Mouse (Mus musculus) right cerebral cortex, adult 2 months (tissue): ENCODE results near the gene Hpd.

Source experiments
- DNase-seq, 2 experiments: peaks; one replicate each; pipeline ENCODE4 v3.0.0; 2021 to 2022; ENCODE audit warnings: low spot score in 2 of 2

The Hpd gene

DNA sequence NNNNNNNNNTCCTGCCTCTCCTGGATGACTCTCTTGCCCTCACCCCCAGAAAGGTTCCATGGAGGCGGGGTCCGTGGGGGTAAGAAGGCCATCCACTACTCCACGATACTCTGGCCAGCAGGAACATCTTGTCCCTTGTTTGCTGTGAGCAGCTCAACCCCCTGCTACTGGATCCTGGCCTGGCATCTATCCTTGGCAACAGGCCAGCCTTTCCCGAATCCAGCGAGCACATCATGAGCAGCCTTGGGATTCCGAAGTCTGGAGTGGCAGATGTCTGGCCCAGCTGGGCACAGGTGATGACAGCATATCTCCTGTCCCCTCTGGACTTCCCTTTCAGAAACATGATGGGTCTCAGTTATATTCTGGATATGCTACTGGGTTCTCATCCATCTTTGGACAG lies 3.4 kb upstream of the Hpd start:
- no peak for DNase-seq

DNA sequence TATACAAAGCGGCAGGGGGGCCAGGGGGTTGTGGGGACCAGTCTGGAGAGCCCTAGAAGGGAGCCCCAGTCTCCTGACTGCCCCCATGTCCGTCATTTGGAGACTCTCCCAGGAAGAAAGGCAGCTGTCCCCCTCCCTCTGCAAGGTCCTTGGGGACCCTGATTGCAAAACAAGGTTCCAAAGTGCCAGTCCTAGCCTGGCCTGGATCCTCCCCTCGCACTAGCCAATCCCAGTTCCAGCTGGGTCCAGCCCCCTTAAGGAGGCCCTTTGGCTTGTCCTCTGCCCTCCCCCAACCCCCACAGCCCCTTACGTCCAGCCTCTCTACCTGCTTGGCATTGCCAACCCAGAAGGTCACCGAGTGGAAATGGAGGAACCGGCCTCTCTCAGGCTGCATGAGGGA lies 991 bp downstream of the Hpd start:
- DNase-seq: no peak

GRCm38 (mm10) chr5:123180390-123180789 lies 2.1 kb downstream of the Hpd start:
- DNase-seq: no peak

DNA sequence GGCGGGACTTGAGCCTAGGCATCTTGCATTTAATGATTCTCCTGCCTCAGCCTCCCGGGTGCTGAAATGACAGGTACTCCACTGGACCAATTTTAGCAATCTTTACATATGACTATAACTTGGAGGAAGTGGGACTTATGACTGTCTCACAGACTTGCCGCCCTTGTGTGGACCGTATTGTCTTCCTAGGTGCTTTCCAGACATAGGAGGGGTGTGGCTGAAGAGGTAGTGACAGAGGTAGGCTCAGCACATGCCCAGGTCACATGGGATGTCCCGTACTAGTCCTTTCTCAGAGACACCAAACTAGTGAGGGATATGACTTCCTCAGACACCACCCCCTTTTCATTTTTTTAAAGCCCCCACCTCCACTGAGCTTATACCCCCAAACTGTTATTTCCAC lies 3.7 kb downstream of the Hpd start:
- no peak for DNase-seq

DNA sequence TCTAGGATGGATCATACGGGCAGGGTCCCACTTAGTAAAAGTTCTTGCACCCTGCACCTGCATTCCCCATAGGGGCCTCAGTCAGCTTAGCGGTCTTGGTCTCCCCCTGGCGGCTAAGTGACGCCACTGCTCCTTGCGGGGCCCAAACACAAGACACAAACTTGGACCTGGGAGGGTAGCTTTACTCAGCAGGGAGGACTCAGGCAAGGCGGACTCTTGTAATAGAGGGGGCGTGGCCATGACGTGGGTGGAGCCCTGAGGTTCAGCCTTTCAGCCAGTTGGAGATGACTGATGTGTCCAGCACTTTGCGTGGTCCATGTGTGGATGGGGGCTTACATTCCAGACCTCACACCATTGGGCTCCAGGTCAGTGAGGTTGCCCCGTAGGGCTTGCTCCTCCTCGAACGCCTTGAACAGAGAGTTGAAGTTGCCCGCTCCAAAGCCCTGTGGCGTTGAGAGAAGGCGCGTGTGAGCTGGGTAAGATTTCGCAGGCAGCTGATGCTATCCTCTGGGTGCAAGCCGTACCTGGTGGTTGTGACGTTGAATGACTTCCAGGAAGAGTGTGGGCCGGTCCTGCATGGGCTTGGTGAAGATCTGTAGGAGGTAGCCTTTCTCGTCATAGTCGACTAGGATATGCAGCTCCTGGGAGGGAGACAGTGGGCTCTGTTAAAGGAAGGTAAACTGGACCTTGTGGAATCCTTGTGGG lies 10.7 kb downstream of the Hpd start:
- peak; percentile 78 to 85 for DNase-seq

- no peak for DNase-seq
Observed at GRCm38 (mm10) chr5:123170365-123170764, 12.2 kb downstream of the Hpd start.

DNA sequence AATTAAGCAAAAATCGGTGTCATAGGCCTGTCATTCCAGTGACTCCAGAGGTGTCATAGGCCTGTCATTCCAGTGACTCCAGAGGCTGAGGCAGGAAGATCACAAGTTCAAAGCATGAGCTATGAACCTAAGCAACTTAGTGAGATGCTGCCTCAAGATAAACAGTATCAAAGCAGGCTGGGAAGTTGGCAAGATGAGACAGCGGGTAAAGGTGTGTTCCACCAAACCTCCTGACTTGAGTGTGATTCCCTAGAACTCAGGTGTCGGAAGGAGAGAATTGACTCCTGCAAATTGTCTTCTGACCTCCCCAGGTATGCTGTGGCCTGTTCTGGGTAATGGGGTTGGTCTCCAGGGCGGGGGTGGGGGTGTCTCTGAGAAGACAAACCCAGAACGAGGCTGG lies 13.2 kb downstream of the Hpd start, which contains the start of gene Psmd9:
Gene Psmd9 (plus strand): TSS at position 130 of the 400 bp plus-strand sequence.
- no peak for DNase-seq

DNA sequence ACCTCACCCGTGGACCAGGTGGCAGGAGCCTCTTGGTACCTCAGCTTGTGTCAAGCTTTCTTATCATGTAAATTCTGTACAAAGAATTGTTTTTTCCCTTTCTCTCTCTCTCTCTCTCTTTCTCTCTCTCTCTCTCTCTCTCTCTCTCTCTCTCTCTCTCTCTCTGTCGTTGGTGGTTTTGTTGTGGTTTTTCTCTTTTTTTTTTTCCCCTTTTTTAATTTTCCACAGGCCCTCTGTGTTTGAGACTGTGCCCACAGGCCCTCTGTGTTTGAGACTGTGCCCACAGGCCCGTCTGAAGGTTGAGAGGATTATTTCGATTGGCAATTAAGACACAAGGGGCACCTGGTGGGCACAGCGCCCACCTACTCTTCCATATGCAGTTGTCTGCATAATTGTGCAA lies 14.9 kb downstream of the Hpd start:
- DNase-seq: no peak

GRCm38 (mm10) chr5:123166437-123166836 lies 16.1 kb downstream of the Hpd start:
- no peak for DNase-seq

DNA sequence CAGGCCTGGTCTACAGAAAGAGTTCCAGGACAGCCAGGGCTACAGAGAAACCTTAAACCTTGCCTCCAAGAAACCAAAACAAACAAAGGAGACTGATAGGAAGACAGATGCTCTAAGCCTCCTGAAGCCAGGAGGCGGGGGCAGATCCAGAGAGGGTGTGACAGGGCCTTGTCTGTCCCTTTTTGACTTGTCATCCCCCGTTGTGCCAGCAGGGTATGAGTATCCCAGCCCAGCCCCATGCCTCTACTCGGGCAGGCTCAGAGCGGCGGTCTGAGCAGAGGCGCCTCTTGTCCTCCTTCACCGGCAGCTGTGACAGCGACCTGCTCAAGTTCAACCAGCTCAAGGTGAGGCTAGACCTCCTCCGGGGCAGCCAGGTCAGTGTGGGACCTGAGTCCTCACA lies 19.6 kb downstream of the Hpd start:
- no peak for DNase-seq

GRCm38 (mm10) chr5:123160341-123160740 lies 22.2 kb downstream of the Hpd start:
- DNase-seq: no peak

- DNase-seq: no peak
Observed at GRCm38 (mm10) chr5:123159866-123160265, 22.7 kb downstream of the Hpd start.

GRCm38 (mm10) chr5:123159446-123159845 lies 23.1 kb downstream of the Hpd start:
- DNase-seq: no peak

DNA sequence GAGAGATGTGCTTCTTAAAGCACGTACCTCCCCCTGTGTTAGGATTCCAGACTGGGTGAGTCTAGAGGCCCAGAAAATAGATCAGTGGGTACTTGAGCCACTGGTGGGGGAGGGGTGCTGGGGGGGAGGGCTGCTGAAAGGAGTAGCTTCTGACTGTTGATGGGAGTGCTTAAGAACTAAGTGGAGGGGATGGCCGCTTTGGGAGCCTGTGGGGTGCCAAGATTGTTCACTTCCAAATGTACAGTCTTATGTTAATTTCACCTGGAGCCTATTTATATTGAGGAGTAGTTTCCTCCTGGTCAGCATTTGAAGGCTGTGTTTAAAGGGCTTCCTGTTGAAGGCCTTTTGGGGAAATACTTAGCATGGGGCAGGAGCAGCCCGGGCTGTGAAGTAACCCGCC lies 24.6 kb downstream of the Hpd start:
- no peak for DNase-seq

DNA sequence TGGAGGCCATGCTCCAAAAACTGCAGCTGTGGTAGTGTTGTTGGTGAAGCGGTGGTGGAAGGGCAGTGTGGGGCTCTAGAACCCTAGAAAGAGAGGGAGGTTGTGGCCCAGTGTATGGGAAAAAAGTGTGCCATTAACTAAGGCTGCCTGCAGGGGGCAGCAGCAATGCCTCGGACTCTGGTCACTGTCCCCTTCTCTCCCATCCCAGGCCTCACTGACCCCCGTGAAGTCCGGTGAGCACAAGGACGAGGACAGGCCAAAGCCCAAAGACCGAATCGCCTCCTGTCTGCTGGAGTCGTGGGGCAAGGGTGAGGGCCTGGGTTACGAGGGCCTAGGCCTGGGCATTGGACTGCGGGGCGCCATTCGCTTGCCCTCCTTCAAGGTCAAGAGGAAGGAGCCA lies 25.8 kb downstream of the Hpd start:
- DNase-seq: no peak

DNA sequence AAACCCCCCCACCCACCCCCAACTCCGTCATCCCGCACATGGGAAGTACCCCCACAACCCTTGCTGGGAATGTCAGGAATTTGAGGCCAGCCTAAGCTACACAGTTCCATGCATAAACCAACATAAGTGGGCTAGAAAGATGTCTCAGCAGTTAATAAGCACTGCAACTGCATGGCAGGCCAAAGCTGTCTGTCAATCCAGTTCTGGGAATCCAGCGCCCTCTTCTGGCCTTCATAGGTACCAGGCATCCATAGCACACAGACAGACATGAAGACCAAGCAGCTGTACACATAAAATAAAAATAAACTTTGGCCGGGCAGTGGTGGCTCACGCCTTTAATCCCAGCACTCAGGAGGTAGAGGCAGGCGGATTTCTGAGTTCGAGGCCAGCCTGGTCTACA lies 27.1 kb downstream of the Hpd start:
- peak; percentile 65 to 66 for DNase-seq

- no peak for DNase-seq
Observed at GRCm38 (mm10) chr5:123152901-123153300, 29.6 kb downstream of the Hpd start.

DNA sequence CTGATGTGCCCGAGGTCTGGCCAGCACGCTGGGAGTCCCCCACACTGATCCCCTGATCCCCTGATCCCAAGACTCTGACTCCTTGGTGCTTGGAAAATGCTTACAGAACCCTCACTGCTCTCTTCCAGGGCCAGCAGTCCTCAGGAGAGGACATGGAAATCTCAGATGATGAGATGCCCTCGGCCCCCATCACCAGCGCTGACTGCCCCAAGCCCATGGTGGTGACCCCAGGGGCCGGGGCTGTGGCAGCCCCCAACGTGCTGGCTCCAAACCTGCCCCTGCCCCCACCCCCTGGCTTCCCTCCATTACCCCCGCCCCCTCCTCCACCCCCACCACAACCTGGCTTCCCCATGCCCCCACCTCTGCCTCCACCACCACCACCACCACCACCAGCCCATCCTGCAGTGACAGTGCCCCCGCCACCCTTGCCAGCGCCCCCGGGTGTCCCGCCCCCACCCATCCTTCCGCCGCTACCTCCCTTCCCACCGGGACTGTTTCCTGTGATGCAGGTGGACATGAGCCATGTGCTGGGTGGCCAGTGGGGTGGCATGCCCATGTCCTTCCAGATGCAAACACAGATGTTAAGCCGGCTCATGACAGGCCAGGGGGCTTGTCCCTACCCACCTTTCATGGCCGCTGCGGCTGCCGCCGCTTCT lies 30.7 kb downstream of the Hpd start:
- no peak for DNase-seq

GRCm38 (mm10) chr5:123151077-123151476 lies 31.4 kb downstream of the Hpd start:
- no peak for DNase-seq

- DNase-seq: no peak
Observed at GRCm38 (mm10) chr5:123150641-123151040, 31.9 kb downstream of the Hpd start.

- peak; percentile 91 to 94 for DNase-seq
Observed at GRCm38 (mm10) chr5:123149451-123150400, 32.8 kb downstream of the Hpd start.

DNA sequence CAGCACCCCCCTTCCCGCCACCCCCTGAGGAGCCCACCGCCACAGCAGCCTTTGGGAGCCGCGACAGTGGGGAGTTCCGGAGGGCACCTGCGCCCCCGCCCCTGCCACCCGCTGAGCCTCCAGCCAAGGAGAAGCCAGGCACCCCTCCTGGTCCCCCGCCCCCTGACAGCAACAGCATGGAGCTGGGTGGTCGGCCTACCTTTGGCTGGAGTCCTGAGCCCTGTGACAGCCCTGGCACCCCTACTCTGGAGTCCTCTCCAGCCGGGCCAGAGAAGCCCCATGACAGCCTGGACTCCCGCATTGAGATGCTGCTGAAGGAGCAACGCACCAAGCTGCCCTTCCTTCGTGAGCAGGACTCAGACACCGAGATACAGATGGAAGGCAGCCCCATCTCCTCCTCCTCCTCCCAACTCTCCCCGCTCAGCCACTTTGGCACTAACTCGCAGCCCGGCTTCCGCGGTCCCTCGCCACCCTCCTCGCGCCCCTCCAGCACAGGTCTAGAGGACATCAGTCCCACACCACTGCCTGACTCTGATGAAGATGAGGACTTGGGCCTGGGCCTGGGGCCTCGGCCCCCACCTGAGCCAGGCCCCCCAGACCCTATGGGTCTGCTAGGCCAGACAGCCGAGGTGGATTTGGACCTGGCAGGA lies 34.3 kb downstream of the Hpd start:
- no peak for DNase-seq
